Mouse (Mus musculus) layer of hippocampus, postnatal 25 days (tissue): ENCODE results near the gene Sytl3. TPM values are rescaled to one million over a fixed set of nuclear protein-coding genes. Genes with fewer than 3 reads are reported as not detected.

Source experiments
- DNase-seq, 2 experiments: peaks; one replicate each; pipeline ENCODE4 v3.0.0; 2022; ENCODE audit warnings: mixed read lengths in 2 of 2, low spot score in 1 of 2; ENCODE audit errors: extremely low spot score in 1 of 2
- total RNA-seq, 2 experiments: library from RNA; stranded (reverse); gene quantifications; 2 replicates each; pipeline ENCODE4 v1.2.3; 2021

Sytl3 gene
- total RNA-seq, 2 experiments from 2014 or later, result 0.22 TPM; not detected in 1

- no peak for DNase-seq
Measured at GRCm38 (mm10) chr17:6747478-6747877, 88.6 kb downstream of the Sytl3 start.

- no peak for DNase-seq
Measured at GRCm38 (mm10) chr17:6748779-6749464, 90.0 kb downstream of the Sytl3 start.

- DNase-seq, result no peak
Measured at GRCm38 (mm10) chr17:6751221-6751859, 92.4 kb downstream of the Sytl3 start.

DNA sequence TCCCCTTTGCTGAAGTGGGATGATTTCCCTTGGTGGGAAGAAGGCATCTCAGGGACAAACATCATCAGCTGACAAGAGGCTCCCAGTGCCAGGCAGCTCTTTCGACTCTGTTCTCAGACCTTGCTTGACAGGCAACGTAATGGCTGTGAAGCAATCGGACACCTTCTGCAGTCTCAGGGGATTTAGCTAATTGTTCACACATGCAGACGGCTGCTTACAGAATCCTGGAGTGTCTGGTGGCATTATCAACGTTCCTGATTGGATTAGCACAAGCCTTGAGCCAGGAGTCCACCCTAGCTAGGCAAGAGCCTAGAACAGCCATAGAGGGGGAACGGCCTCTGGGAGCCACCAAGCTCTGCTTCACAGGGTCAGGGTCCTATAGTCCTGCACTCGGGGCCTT lies 93.5 kb downstream of the Sytl3 start:
- DNase-seq, result no peak

GRCm38 (mm10) chr17:6755176-6755575 lies 96.3 kb downstream of the Sytl3 start:
- DNase-seq, result no peak

- no peak for DNase-seq
Measured at GRCm38 (mm10) chr17:6755873-6756272, 97.0 kb downstream of the Sytl3 start.

DNA sequence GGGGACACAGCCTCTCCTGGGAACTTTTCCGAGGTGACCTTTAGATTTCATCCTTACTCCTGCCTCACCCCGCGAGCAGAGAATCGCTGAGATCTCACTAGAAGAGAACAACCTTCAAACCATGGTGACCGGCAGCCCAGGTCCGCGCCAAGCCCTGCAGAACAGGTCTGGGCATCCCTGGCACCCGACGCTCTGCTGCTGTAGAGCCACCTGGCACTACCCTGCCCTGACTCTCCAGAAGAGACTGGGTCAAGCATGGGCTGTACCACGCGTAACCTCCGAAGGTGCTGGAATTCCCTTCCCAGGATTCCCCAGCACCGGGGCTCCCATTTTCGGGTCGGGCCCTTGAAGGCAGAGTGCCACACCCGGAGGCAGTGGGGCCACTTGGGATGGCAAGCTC lies 99.0 kb downstream of the Sytl3 start:
- DNase-seq, result no peak

DNA sequence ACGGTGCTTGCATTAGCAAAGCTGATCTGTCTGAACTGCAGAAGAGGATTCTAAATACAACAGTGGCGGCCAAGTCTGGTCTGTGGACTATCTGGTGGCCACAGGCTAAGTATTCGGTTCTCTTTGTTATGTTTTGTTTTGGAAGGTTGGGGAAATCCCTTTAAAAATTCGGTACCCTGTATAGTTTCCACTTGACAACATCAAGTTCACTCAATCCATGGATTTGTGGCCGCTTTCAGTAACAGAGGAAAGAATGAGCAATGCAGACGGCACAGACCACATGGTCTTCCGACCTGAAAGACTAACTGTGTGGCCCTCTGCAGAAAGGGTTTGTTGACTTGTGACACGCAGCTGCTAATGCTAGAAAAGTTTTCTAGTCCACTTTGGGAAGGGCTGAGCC lies 100.0 kb downstream of the Sytl3 start:
- DNase-seq, result no peak

- DNase-seq, result no peak
Measured at GRCm38 (mm10) chr17:6759717-6760292, 100.9 kb downstream of the Sytl3 start.

DNA sequence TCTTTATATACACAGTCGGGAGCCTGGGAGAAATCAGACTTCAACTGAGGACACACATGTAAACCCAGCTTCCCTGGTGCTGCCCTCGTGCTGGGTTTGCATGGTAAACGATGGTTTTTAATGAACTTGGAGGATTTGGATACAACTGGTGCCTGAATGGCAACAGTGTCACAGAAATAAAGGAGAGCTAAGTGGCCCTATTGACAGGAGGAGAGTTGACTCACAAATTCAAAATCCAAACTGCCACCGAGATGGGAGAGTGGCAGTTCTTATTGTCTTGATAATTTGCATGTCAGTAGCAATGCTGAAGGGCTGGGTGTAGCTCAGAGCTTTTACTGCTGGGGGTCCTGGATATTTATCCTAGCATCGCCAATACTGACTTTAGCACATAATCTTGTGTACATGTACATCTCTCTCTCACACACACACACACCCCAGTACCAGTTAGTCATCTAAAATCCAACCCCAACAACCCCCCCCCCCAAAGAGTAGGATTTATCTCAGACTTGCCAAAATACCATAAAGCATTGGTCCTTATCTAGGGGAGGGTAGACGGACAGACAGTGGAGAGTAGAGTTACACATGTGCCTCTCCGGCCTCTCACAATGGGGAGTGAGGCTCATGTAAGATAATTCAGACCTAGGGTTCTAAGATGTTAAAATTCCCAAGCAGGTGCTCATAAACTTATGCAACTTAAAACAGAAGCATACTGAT lies 104.8 kb downstream of the Sytl3 start:
- no peak for DNase-seq

- no peak for DNase-seq
Measured at GRCm38 (mm10) chr17:6764227-6764593, 105.3 kb downstream of the Sytl3 start.

- no peak for DNase-seq
Measured at GRCm38 (mm10) chr17:6764730-6765129, 105.8 kb downstream of the Sytl3 start.

- DNase-seq, result no peak
Measured at GRCm38 (mm10) chr17:6765886-6766285, 107.0 kb downstream of the Sytl3 start.

DNA sequence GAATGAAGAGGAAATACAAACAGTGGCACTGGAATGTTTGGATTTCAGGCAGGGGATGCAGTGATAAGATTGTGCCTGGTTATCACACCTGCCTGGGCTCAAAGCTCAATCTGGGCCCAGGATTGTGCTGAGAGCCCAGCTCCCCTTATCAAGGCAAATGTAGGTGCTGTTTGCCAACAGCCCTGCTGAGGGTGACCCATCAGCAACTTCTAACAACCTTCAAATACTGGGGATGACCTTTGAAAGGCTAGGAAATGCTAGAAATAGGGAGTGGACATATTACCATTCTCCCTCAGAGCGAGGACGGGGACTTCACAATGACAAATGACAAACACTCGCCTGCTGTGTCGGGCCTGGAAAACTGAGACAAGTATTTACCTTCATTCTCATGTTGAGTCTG lies 107.9 kb downstream of the Sytl3 start:
- no peak for DNase-seq

- DNase-seq, result no peak
Measured at GRCm38 (mm10) chr17:6767771-6768170, 108.9 kb downstream of the Sytl3 start.

DNA sequence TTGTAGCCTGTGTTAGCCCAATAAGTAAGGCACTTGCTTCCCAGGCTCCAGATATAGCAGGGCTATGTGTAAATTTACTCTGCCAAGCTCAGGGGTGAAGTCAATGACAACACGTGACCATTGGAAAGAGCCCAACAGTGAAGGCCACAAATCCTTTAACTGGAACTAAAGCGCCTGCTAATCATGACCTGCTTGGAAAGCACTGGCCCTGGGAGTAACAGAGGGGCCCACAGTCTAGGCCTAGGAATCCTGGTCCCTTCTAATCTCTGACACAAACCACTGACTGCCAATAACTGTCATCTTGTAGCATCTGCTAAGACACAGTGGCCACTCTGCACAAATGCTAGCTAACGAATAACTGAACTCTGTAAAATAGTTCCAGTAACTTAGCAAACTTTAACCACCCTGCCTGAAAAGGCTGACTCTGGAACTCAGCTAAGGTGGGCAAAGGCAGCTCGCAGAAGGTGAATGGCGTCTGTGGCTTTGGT lies 109.5 kb downstream of the Sytl3 start:
- DNase-seq, result no peak

GRCm38 (mm10) chr17:6769602-6770001 lies 110.7 kb downstream of the Sytl3 start:
- DNase-seq, result no peak

DNA sequence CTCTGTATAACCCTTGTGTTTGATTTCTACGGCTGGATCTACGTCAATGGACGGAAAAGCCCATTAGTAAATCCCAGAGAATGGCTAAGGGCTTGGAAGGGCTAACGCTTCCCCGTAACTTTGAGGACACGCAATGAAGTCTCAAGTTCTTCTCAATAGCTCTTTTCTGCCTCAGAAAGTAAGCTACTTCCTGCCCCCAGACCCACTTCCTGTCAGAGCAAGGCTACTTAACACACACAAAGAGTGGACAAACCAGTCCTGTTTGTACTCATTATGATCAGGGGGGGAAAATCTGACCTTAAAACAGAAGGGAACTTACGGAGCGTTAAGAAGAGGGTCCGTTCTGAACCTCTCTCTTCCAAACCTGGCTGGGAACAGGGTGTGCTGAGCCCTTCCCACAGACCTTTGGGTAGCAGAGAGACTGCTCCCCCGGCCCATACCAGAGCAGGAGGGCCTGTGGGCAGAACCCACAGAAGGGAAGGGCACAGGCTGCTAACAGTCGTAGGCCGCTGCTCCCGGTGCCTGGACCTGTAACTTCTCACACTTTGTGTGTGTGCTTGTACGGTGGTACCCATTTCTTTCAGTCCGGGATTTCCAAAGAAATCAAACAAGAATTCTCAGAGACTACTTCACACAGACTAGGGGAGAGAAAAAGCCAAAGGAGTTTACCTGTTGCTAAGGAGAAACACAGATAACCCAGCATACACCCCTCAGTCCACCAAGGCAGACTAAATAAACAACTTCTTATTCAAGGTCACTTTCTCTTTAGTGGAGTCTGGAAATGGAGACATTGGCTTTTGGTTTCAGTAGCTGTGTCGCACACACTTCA lies 113.0 kb downstream of the Sytl3 start:
- DNase-seq, result no peak

- no peak for DNase-seq
Measured at GRCm38 (mm10) chr17:6772490-6772773, 113.5 kb downstream of the Sytl3 start.

DNA sequence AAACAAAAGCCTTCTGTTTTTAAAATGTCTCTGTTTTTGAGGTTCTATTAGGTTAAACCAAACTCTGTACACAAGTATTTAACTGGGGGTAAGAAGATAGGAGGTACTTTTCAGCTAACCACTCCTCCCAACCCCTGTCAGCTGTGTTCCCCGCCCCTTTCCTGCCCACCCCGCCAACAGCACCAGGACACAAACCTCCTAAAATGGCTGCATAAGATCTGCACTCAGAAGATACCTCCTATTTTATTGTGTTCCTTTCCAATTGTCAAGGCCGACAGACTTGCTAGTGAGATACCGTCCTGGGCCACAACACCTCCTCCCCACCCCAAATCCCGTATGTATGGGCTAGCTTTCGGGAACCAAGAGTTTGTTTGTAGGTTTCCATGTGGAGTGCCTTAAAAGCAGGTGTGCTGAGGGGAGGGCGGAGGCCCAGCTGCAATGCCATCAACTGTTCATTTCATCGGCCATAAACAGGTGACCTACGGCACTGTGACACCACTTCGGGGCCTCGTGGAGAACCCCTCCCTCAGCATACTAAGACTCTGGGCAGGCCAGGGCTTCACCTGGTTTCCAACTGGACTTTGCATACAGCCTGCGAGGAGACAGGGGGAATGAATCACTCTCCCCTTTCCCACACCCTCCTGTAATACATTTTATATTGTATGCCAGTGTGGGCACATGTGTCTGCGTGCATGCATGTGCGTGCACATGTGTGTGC lies 114.5 kb downstream of the Sytl3 start:
- DNase-seq, result no peak
